Mouse (Mus musculus) forebrain, embryonic 10.5 days (tissue): ENCODE results near the gene Ppp4r2. TPM values are rescaled to one million over a fixed set of nuclear protein-coding genes. Genes with fewer than 3 reads are reported as not detected.
A peak's percentile ranks its signal among the peaks of the same experiment; 100 is the strongest.
"Not testable (repeated sequence)": the region's sequence is repeated elsewhere in the genome, so short reads cannot be mapped to it uniquely, and the experiment has no call there.

ENCODE experiments used
- DNase-seq: peaks from one replicate; pipeline ENCODE4 v3.0.0-alpha.2; 2017; ENCODE audit warnings: low spot score; ENCODE audit errors: extremely low spot score
- H3K27ac ChIP-seq: fragments of 300-500 bp; sonication (generic); 2 replicates; pipeline ENCODE4 v1.5.1; 2016; ENCODE audit warnings: mild to moderate bottlenecking
- H3K27me3 ChIP-seq: fragments of 300-500 bp; sonication (generic); 2 replicates; pipeline ENCODE4 v1.6.1; 2016; ENCODE audit warnings: mild to moderate bottlenecking; ENCODE audit not compliant: poor library complexity, severe bottlenecking
- H3K36me3 ChIP-seq: fragments of 300-500 bp; sonication (generic); replicated peaks from 2 replicates; pipeline ENCODE4 v1.6.1; 2016; ENCODE audit warnings: mild to moderate bottlenecking, moderate library complexity
- H3K4me1 ChIP-seq: fragments of 300-500 bp; sonication (generic); 2 replicates; pipeline ENCODE4 v1.6.1; 2016
- H3K4me3 ChIP-seq: fragments of 300-500 bp; sonication (generic); 2 replicates; pipeline ENCODE4 v1.5.1; 2016; ENCODE audit warnings: mild to moderate bottlenecking, moderate library complexity
- H3K9me3 ChIP-seq: fragments of 300-500 bp; sonication (generic); 2 replicates; pipeline ENCODE4 v1.6.1; 2016; ENCODE audit warnings: mild to moderate bottlenecking, moderate library complexity
- WGBS: fragments of 180-500 bp; shearing (Covaris S2); methylation state at CpG from one replicate; pipeline ENCODE4 v1.1.7; 2016; 5-methylcytosine and 5-hydroxymethylcytosine counted together
- polyA plus RNA-seq: library from polyadenylated mRNA; unstranded; fragments of >200 nt; fragmentation: Nextera tagmentation; extraction: Ambion mirVana; gene quantifications from 2 replicates; pipeline ENCODE4 v1.2.1, GENCODE M21; 2016

Ppp4r2 gene
- polyA plus RNA-seq, 1 experiment from 2014 or later, result 24.7 TPM

- WGBS, result 93% methylated on average over 4 of the region's 4 CpGs
These were observed 11.6 kb downstream of the Ppp4r2 start for GRCm38 (mm10) chr6:100845058-100845457.

GRCm38 (mm10) chr6:100847264-100847663 is 13.8 kb downstream of the Ppp4r2 start:
- H3K9me3 ChIP-seq, result no peaks in the 10 kb centered on the region
- 96% methylated on average over 5 of the region's 5 CpGs for WGBS
- no peak overlapping the region for H3K4me3 ChIP-seq
- peaks cover 92% of the 10 kb centered on the region for H3K36me3 ChIP-seq
- no peaks in the 10 kb centered on the region for H3K27me3 ChIP-seq
- H3K27ac ChIP-seq, result no peak overlapping the region
- DNase-seq, result no peak
- no peaks in the 10 kb centered on the region for H3K4me1 ChIP-seq

More at GRCm38 (mm10) chr6:100845058-100845457, 11.6 kb downstream of the Ppp4r2 start:
- Histone ChIP-seq H3K4me1 (no peaks in the 10 kb centered on the region), H3K27me3 (no peaks in the 10 kb centered on the region), H3K9me3 (no peaks in the 10 kb centered on the region), H3K4me3 (no peak overlapping the region), H3K36me3 (peaks cover 92% of the 10 kb centered on the region), H3K27ac (no peak overlapping the region)
- no peak for DNase-seq

GRCm38 (mm10) chr6:100848682-100849375 is 15.4 kb downstream of the Ppp4r2 start:
- Histone ChIP-seq H3K9me3 (no peaks in the 10 kb centered on the region), H3K4me1 (no peaks in the 10 kb centered on the region), H3K27me3 (no peaks in the 10 kb centered on the region), H3K36me3 (peaks cover 91% of the 10 kb centered on the region), H3K27ac (no peak overlapping the region), H3K4me3 (no peak overlapping the region)
- 94% methylated on average over 9 of the region's 9 CpGs for WGBS
- DNase-seq, result no peak

- H3K4me1 ChIP-seq, result no peaks in the 10 kb centered on the region
- peaks cover 91% of the 10 kb centered on the region for H3K36me3 ChIP-seq
- no peak for DNase-seq
- H3K27me3 ChIP-seq, result no peaks in the 10 kb centered on the region
- H3K4me3 ChIP-seq, result no peak overlapping the region
- no peaks in the 10 kb centered on the region for H3K9me3 ChIP-seq
- 89% methylated on average over 9 of the region's 9 CpGs for WGBS
- no peak overlapping the region for H3K27ac ChIP-seq
These were observed 17.3 kb downstream of the Ppp4r2 start for GRCm38 (mm10) chr6:100850671-100851081.

GRCm38 (mm10) chr6:100851083-100851482 is 17.7 kb downstream of the Ppp4r2 start:
- no peaks in the 10 kb centered on the region for H3K27me3 ChIP-seq
- H3K4me1 ChIP-seq, result no peaks in the 10 kb centered on the region
- no peak overlapping the region for H3K27ac ChIP-seq
- H3K4me3 ChIP-seq, result no peak overlapping the region
- no peak for DNase-seq
- 94% methylated on average over 5 of the region's 5 CpGs for WGBS
- peaks cover 91% of the 10 kb centered on the region for H3K36me3 ChIP-seq
- no peaks in the 10 kb centered on the region for H3K9me3 ChIP-seq

GRCm38 (mm10) chr6:100865321-100865720 is 31.9 kb downstream of the Ppp4r2 start:
- no peak overlapping the region for H3K27ac ChIP-seq
- H3K4me1 ChIP-seq, result no peaks in the 10 kb centered on the region
- H3K9me3 ChIP-seq, result no peaks in the 10 kb centered on the region
- no peaks in the 10 kb centered on the region for H3K27me3 ChIP-seq
- DNase-seq, result no peak
- whole genome bisulfite sequencing, result 91% methylated on average over 6 of the region's 6 CpGs
- H3K4me3 ChIP-seq, result no peak overlapping the region
- H3K36me3 ChIP-seq, result peaks cover 70% of the 10 kb centered on the region

GRCm38 (mm10) chr6:100865788-100866187 is 32.4 kb downstream of the Ppp4r2 start:
- not testable (repeated sequence) for H3K9me3 ChIP-seq, H3K4me3 ChIP-seq, DNase-seq, H3K27ac ChIP-seq, H3K27me3 ChIP-seq, H3K4me1 ChIP-seq
- H3K36me3 ChIP-seq, result peaks cover 66% of the 10 kb centered on the region
- WGBS, result 75% methylated on average over 5 of the region's 5 CpGs

- H3K36me3 ChIP-seq, result peaks cover 61% of the 10 kb centered on the region
- H3K4me1 ChIP-seq, H3K27me3 ChIP-seq, H3K4me3 ChIP-seq, DNase-seq, H3K27ac ChIP-seq, H3K9me3 ChIP-seq: not testable (repeated sequence)
- WGBS, result 89% methylated on average over 5 of the region's 5 CpGs
These were observed 32.8 kb downstream of the Ppp4r2 start for GRCm38 (mm10) chr6:100866246-100866645.

GRCm38 (mm10) chr6:100868863-100869262 is 35.4 kb downstream of the Ppp4r2 start:
- peaks cover 37% of the 10 kb centered on the region for H3K36me3 ChIP-seq
- no peaks in the 10 kb centered on the region for H3K4me1 ChIP-seq
- H3K4me3 ChIP-seq, result no peak overlapping the region
- no peak for DNase-seq
- H3K27me3 ChIP-seq, result no peaks in the 10 kb centered on the region
- 51% methylated on average over 5 of the region's 5 CpGs for WGBS
- no peaks in the 10 kb centered on the region for H3K9me3 ChIP-seq
- no peak overlapping the region for H3K27ac ChIP-seq

- H3K27me3 ChIP-seq, result no peaks in the 10 kb centered on the region
- H3K36me3 ChIP-seq, result peaks cover 26% of the 10 kb centered on the region
- DNase-seq, result no peak
- no peak overlapping the region for H3K27ac ChIP-seq
- H3K4me3 ChIP-seq, result no peak overlapping the region
- H3K9me3 ChIP-seq, result no peaks in the 10 kb centered on the region
- 89% methylated on average over 9 of the region's 9 CpGs for WGBS
- no peaks in the 10 kb centered on the region for H3K4me1 ChIP-seq
These were observed 36.5 kb downstream of the Ppp4r2 start for GRCm38 (mm10) chr6:100869909-100870308.

- no peak overlapping the region for H3K27ac ChIP-seq
- H3K36me3 ChIP-seq, result peaks cover 7% of the 10 kb centered on the region; the same call in 1 of the 2 replicates
- H3K9me3 ChIP-seq, result no peaks in the 10 kb centered on the region
- H3K27me3 ChIP-seq, result no peaks in the 10 kb centered on the region
- DNase-seq, result no peak
- no peak overlapping the region for H3K4me3 ChIP-seq
- WGBS, result 81% methylated on average over 6 of the region's 6 CpGs
- no peaks in the 10 kb centered on the region for H3K4me1 ChIP-seq
These were observed 39.8 kb downstream of the Ppp4r2 start for GRCm38 (mm10) chr6:100873191-100873590.

GRCm38 (mm10) chr6:100875862-100876623 is 42.6 kb downstream of the Ppp4r2 start:
- peak; percentile 65 for DNase-seq
- 73% methylated on average over 20 of the region's 20 CpGs for WGBS

GRCm38 (mm10) chr6:100876624-100877017 is 43.2 kb downstream of the Ppp4r2 start:
- no peaks in the 10 kb centered on the region for H3K9me3 ChIP-seq
- no peak for DNase-seq
- no peak overlapping the region for H3K4me3 ChIP-seq
- H3K27me3 ChIP-seq, result peaks cover 22% of the 10 kb centered on the region; the same call in 1 of the 2 replicates
- no peak overlapping the region for H3K27ac ChIP-seq
- H3K36me3 ChIP-seq, result no peaks in the 10 kb centered on the region
- no peaks in the 10 kb centered on the region for H3K4me1 ChIP-seq
- 90% methylated on average over 12 of the region's 12 CpGs for WGBS

More at GRCm38 (mm10) chr6:100875862-100876623, 42.6 kb downstream of the Ppp4r2 start:
- H3K4me1 ChIP-seq, result no peaks in the 10 kb centered on the region
- no peaks in the 10 kb centered on the region for H3K36me3 ChIP-seq
- peaks cover 16% of the 10 kb centered on the region; the same call in 1 of the 2 replicates for H3K27me3 ChIP-seq
- no peak overlapping the region for H3K27ac ChIP-seq
- H3K9me3 ChIP-seq, result no peaks in the 10 kb centered on the region
- no peak overlapping the region for H3K4me3 ChIP-seq
